Mouse (Mus musculus): ENCODE measurements at regions not wholly inside any gene's neighbourhood (a gene's known extent, or its start where the extent isn't known, plus 50 kb on each side); places are given as distances from the start of the nearest gene placed in this dataset.

DNA sequence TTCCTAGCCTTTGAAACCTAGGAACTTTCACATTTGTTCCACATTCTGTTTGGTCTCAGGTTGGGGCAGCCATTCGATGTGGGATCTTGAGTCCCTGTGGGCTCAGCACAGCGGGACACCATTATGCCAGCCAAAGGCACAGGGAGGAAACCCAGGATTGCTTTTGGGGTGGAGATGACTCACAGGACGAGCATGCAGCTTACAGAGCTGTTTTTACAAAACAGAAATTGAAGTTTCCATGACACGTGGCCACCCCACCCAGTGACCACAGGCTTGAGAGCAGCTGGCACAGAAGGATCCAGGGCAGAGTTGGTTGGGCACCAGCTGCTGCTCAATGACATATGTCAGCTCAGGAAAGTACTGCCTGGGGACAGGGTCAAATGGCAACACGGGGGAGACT, 147.8 kb downstream of the Gm26897 start:
- TF ChIP-seq CTCF (IDR thresholded peaks at IDR 0.05; ENCODE audit: insufficient read depth, low read depth, low read length) (no peak), POLR2A (IDR thresholded peaks at IDR 0.05; ENCODE audit: insufficient read depth, low read depth, low read length) (no peak)
